In the genomic region with DNA sequence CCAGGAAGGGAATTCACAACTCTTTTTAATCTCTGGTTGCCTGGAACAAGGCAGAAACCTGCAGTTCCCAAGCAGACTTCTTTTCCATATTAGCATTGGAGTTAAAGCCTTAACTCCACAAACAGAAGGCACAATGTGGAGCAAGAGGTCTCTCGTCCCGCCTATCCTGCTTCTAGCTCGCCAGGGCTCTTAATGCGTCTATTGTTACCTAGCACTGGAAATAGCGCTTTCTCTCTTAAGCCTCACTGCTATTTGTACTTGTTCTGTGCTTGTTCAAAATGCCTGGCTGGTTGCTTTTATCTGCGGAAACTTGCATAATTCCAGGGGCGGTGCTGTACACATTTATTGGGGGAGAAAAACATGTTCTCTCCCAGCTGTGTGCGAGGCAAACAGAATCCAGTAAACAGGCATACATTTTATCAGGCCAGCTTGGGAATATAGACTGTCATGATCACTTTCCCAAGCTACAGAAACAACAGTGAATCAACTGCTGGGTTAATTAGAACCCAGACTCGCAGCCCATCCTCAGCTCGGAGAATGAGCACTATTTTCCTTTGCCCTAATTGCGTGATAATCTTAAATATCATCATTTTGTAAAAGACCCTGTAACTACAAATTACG, we compare ENCODE assay signal across 10 mouse cellular contexts. TPM values are rescaled to one million over a fixed set of nuclear protein-coding genes. Genes with fewer than 3 reads are reported as not detected.
DNase-seq lines count a peak whose midpoint lies in the region; ATAC-seq and TF ChIP-seq lines count a peak whose summit lies in the region.
"Had no signal": no experiment of that assay in that cellular context is flagged by ENCODE, and none has a peak within 500 bp of the region (broad histone marks: within the 10 kb centered on the region; RNA-seq: fewer than 3 reads in every experiment).

No protein-coding gene starts in this region.

- no peak for ATAC-seq in embryonic facial prominence, embryonic 13.5 days (ENCODE audit: insufficient number of reproducible peaks, insufficient read depth, low FRiP score, low TSS enrichment, low read depth)
- no peak for ATAC-seq in hindbrain, embryonic 12.5 days (ENCODE audit: low FRiP score)
- ATAC-seq in neural tube, embryonic 14.5 days (ENCODE audit: low read depth) = no peak
- no peak for ATAC-seq in intestine, postnatal 0 days

- no peaks in the 10 kb centered on the region for H3K36me3 ChIP-seq in embryonic facial prominence, embryonic 13.5 days
- H3K36me3 ChIP-seq in hindbrain, embryonic 12.5 days = no peaks in the 10 kb centered on the region
- H3K36me3 ChIP-seq in neural tube, embryonic 14.5 days (ENCODE audit: control insufficient read depth, insufficient read depth, low read length) = no peaks in the 10 kb centered on the region
- H3K36me3 ChIP-seq in intestine, postnatal 0 days (ENCODE audit: control insufficient read depth, insufficient read depth) = no peaks in the 10 kb centered on the region

- WGBS in embryonic facial prominence, embryonic 13.5 days = 38% methylated on average over 12 of the region's 12 CpGs
- WGBS in hindbrain, embryonic 12.5 days = 47% methylated on average over 12 of the region's 12 CpGs
- WGBS in neural tube, embryonic 14.5 days = 39% methylated on average over 12 of the region's 12 CpGs
- 46% methylated on average over 12 of the region's 12 CpGs for WGBS in intestine, postnatal 0 days

- H3K4me2 ChIP-seq in embryonic facial prominence, embryonic 13.5 days = peak overlapping the region; percentile 19; the same call in 1 of the 2 replicates
- no peak overlapping the region for H3K4me2 ChIP-seq in hindbrain, embryonic 12.5 days (replicated peaks)
- H3K4me2 ChIP-seq in neural tube, embryonic 14.5 days (ENCODE audit: low read depth, low read length) = 0 out of 2 replicates have a peak overlapping the region, but pooled peaks have one; percentile 8
- no peak overlapping the region for H3K4me2 ChIP-seq in intestine, postnatal 0 days (replicated peaks; ENCODE audit: low read depth)

- H3K4me1 ChIP-seq in embryonic facial prominence, embryonic 13.5 days = peaks cover 21% of the 10 kb centered on the region
- H3K4me1 ChIP-seq in hindbrain, embryonic 12.5 days = 0 out of 2 replicates have a peak, but pooled peaks cover 4% of the 10 kb centered on the region
- no peaks in the 10 kb centered on the region for H3K4me1 ChIP-seq in neural tube, embryonic 14.5 days (ENCODE audit: control insufficient read depth, insufficient read depth, low read length)
- H3K4me1 ChIP-seq in intestine, postnatal 0 days (replicated peaks; ENCODE audit: control insufficient read depth, insufficient read depth, low read length) = no peaks in the 10 kb centered on the region

- H3K9me3 ChIP-seq in embryonic facial prominence, embryonic 13.5 days = no peaks in the 10 kb centered on the region
- H3K9me3 ChIP-seq in hindbrain, embryonic 12.5 days (replicated peaks) = no peaks in the 10 kb centered on the region
- no peaks in the 10 kb centered on the region for H3K9me3 ChIP-seq in neural tube, embryonic 14.5 days (ENCODE audit: control insufficient read depth, low read length)
- H3K9me3 ChIP-seq in intestine, postnatal 0 days (ENCODE audit: control insufficient read depth) = no peaks in the 10 kb centered on the region

- no peak for TF ChIP-seq CTCF in intestine, postnatal 0 days (IDR thresholded peaks at IDR 0.05; ENCODE audit: low read depth)

- no peak overlapping the region for H3K9ac ChIP-seq in embryonic facial prominence, embryonic 13.5 days
- H3K9ac ChIP-seq in hindbrain, embryonic 12.5 days = no peak overlapping the region
- H3K9ac ChIP-seq in neural tube, embryonic 14.5 days (replicated peaks; ENCODE audit: low read depth, low read length) = 0 out of 2 replicates have a peak overlapping the region, but pooled peaks have one; percentile 16
- no peak overlapping the region for H3K9ac ChIP-seq in intestine, postnatal 0 days (ENCODE audit: low read depth, low read length)

- H3K27ac ChIP-seq in embryonic facial prominence, embryonic 13.5 days = no peak overlapping the region
- H3K27ac ChIP-seq in hindbrain, embryonic 12.5 days = 0 out of 2 replicates have a peak overlapping the region, but pooled peaks have one; percentile 30
- H3K27ac ChIP-seq in neural tube, embryonic 14.5 days (ENCODE audit: low read depth, low read length) = no peak overlapping the region
- H3K27ac ChIP-seq in intestine, postnatal 0 days (ENCODE audit: low read depth, low read length) = no peak overlapping the region
- H3K27ac ChIP-seq: kidney, postnatal 0 days had no signal

- DNase-seq in lung, adult 18-20 months = peak; percentile 6 to 22
- DNase-seq in lung, postnatal 10 days = no peak
- no peak for DNase-seq in gastrocnemius, adult 8-10 months (ENCODE audit: low spot score in 2 of 2)
- DNase-seq in thymus, postnatal 10 days (ENCODE audit: low spot score in 2 of 2) = no peak
- DNase-seq: thymus, adult 2 months had no signal

- H3K27me3 ChIP-seq in embryonic facial prominence, embryonic 13.5 days = no peaks in the 10 kb centered on the region
- H3K27me3 ChIP-seq in hindbrain, embryonic 12.5 days = peaks cover 3% of the 10 kb centered on the region
- no peaks in the 10 kb centered on the region for H3K27me3 ChIP-seq in neural tube, embryonic 14.5 days (ENCODE audit: control insufficient read depth, insufficient read depth, low read length)
- H3K27me3 ChIP-seq in intestine, postnatal 0 days (replicated peaks; ENCODE audit: control insufficient read depth, insufficient read depth, low read length) = no peaks in the 10 kb centered on the region

- H3K4me3 ChIP-seq in embryonic facial prominence, embryonic 13.5 days = no peak overlapping the region
- H3K4me3 ChIP-seq in hindbrain, embryonic 12.5 days = no peak overlapping the region
- no peak overlapping the region for H3K4me3 ChIP-seq in neural tube, embryonic 14.5 days (ENCODE audit: low read depth, low read length)
- H3K4me3 ChIP-seq in intestine, postnatal 0 days (ENCODE audit: low read depth, low read length) = no peak overlapping the region

RNA-seq across cellular contexts. Expression of a gene that starts 41.2 kb away (rescaled TPM):
- polyA plus RNA-seq in embryonic facial prominence, embryonic 13.5 days (2015; fragmentation: Nextera tagmentation; extraction: Ambion mirVana) = 1.5 and 1.7 TPM in 2 replicates
- 0.94 and 2.5 TPM in 2 replicates for polyA plus RNA-seq in hindbrain, embryonic 12.5 days (2016; fragmentation: Nextera tagmentation; extraction: Ambion mirVana)
- polyA plus RNA-seq in neural tube, embryonic 14.5 days (2014; fragmentation: Nextera tagmentation; extraction: Ambion mirVana) = 0.12 and 0.13 TPM in 2 replicates
- 100 to 1,000 TPM; 595 to 734 (median 690) TPM for total RNA-seq in gastrocnemius, adult 8-10 months (2022)
- 0.03 TPM in 1 of 2 replicates, not detected in the other for polyA plus RNA-seq in intestine, postnatal 0 days (2015; fragmentation: Nextera tagmentation; extraction: Ambion mirVana)

RNA-seq across cellular contexts. Expression of a gene that starts 50.4 kb away (rescaled TPM):
- 15.7 and 16.5 TPM in 2 replicates for polyA plus RNA-seq in embryonic facial prominence, embryonic 13.5 days (2015; fragmentation: Nextera tagmentation; extraction: Ambion mirVana)
- 8.7 and 11.2 TPM in 2 replicates for polyA plus RNA-seq in hindbrain, embryonic 12.5 days (2016; fragmentation: Nextera tagmentation; extraction: Ambion mirVana)
- polyA plus RNA-seq in neural tube, embryonic 14.5 days (2014; fragmentation: Nextera tagmentation; extraction: Ambion mirVana) = 5.7 and 7.9 TPM in 2 replicates
- 1 to 10 TPM in 2 of 4 experiments, under 1 TPM in 2; 0.58 to 1.7 (median 0.93) TPM for total RNA-seq in gastrocnemius, adult 8-10 months (2022)
- 21.6 and 22.3 TPM in 2 replicates for polyA plus RNA-seq in intestine, postnatal 0 days (2015; fragmentation: Nextera tagmentation; extraction: Ambion mirVana)

Comparison
In these comparisons a context has a peak if more than half of its experiments do, and no peak if none do; other contexts are left out.
1. DNase-seq: peak in lung, adult 18-20 months (2 of 2); none in lung, postnatal 10 days (single experiment), gastrocnemius, adult 8-10 months (0 of 2) and thymus, postnatal 10 days (0 of 2).
2. H3K4me2 ChIP-seq: peak in embryonic facial prominence, embryonic 13.5 days (single experiment) and neural tube, embryonic 14.5 days (single experiment); none in hindbrain, embryonic 12.5 days (single experiment) and intestine, postnatal 0 days (single experiment).